Mouse (Mus musculus) lung, postnatal 0 days (tissue): Measurements from ENCODE around the gene Nol4l. TPM values are rescaled to one million over a fixed set of nuclear protein-coding genes. Genes with fewer than 3 reads are reported as not detected.

ENCODE experiments used
- ATAC-seq: fragments of 200-750 bp; cut with Nextera tagmentation; 2 replicates; pipeline ENCODE4 v1.8.0; 2017; ENCODE audit warnings: moderate library complexity
- DNase-seq: peaks from one replicate; pipeline ENCODE4 v3.0.0-alpha.2; 2016; ENCODE audit warnings: low spot score
- H3K27ac ChIP-seq: fragments of 300-500 bp; sonication (generic); 2 replicates; pipeline ENCODE4 v1.5.1; 2014; ENCODE audit warnings: antibody characterized with exemption, mild to moderate bottlenecking, low read length, mixed read lengths
- H3K27me3 ChIP-seq: fragments of 300-500 bp; sonication (generic); replicated peaks from 2 replicates; pipeline ENCODE4 v1.6.1; 2014; ENCODE audit warnings: low read length, mixed read lengths; ENCODE audit not compliant: insufficient read depth
- H3K36me3 ChIP-seq: fragments of 300-500 bp; sonication (generic); 2 replicates; pipeline ENCODE4 v1.6.1; 2014; ENCODE audit warnings: low read length, mixed read lengths; ENCODE audit not compliant: insufficient read depth
- H3K4me1 ChIP-seq: fragments of 300-500 bp; sonication (generic); 2 replicates; pipeline ENCODE4 v1.6.1; 2014; ENCODE audit warnings: antibody characterized with exemption, low read depth, low read length, mixed read lengths; ENCODE audit not compliant: insufficient read depth
- H3K4me2 ChIP-seq: fragments of 300-500 bp; sonication (generic); replicated peaks from 2 replicates; pipeline ENCODE4 v1.6.1; 2014; ENCODE audit warnings: low read depth, mild to moderate bottlenecking, low read length, moderate library complexity, mixed read lengths
- H3K4me3 ChIP-seq: fragments of 300-500 bp; sonication (generic); 2 replicates; pipeline ENCODE4 v1.5.1; 2014; ENCODE audit warnings: low read depth, low read length
- H3K9ac ChIP-seq: fragments of 300-500 bp; sonication (generic); replicated peaks from 2 replicates; pipeline ENCODE4 v1.6.1; 2014; ENCODE audit warnings: low read depth, mild to moderate bottlenecking
- H3K9me3 ChIP-seq: fragments of 300-500 bp; sonication (generic); 2 replicates; pipeline ENCODE4 v1.6.1; 2016; ENCODE audit warnings: low read length, mixed read lengths
- CTCF ChIP-seq: IDR thresholded peaks from 2 replicates; pipeline ENCODE4 v1.5.1; 2016; ENCODE audit warnings: antibody characterized with exemption, mild to moderate bottlenecking
- EP300 ChIP-seq: IDR thresholded peaks from 2 replicates; pipeline ENCODE4 v1.6.1; 2016; ENCODE audit warnings: antibody characterized with exemption, mild to moderate bottlenecking, control low read depth
- WGBS: fragments of 180-500 bp; shearing (Covaris S2); extraction: QIAGEN DNeasy Blood & Tissue Kit; methylation state at CpG from one replicate; pipeline ENCODE4 v1.1.7; 2014; 5-methylcytosine and 5-hydroxymethylcytosine counted together
- polyA plus RNA-seq: library from polyadenylated mRNA; unstranded; fragments of >200 nt; fragmentation: Nextera tagmentation; extraction: Ambion mirVana; gene quantifications from 2 replicates; pipeline ENCODE4 v1.2.1, GENCODE M21; 2015

Nol4l gene
- polyA plus RNA-seq, 1 experiment from 2014 or later = 8.3 TPM

DNA sequence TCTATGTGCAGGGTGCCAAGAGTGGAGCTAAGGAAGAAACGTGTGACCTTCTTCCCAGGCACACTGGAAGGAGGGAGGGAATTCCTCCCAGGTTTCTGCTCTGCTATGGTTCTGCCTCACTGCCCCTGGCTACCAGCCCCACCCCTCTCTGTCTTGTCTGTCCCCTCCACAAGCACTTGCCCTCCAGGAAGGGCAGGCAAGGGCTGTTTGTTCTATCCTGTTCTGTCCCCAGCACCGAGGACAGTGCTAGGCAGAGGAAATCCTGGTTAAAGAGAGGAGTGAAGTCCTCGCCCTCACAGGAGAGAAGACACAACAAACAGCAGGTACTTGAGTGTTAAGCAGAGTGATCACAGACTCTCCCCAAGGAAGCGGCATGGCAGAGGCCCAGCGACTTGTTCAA, 16.7 kb upstream of the Nol4l start:
- no peak overlapping the region for H3K27ac ChIP-seq
- no peaks in the 10 kb centered on the region for H3K4me1 ChIP-seq
- no peak overlapping the region for H3K4me3 ChIP-seq
- H3K4me2 ChIP-seq = no peak overlapping the region
- WGBS = 22% methylated on average over 5 of the region's 5 CpGs
- no peak for ATAC-seq
- H3K36me3 ChIP-seq = no peaks in the 10 kb centered on the region
- TF ChIP-seq CTCF = no peak
- TF ChIP-seq EP300 = no peak
- H3K9me3 ChIP-seq = no peaks in the 10 kb centered on the region
- DNase-seq = no peak
- no peaks in the 10 kb centered on the region for H3K27me3 ChIP-seq
- no peak overlapping the region for H3K9ac ChIP-seq

DNA sequence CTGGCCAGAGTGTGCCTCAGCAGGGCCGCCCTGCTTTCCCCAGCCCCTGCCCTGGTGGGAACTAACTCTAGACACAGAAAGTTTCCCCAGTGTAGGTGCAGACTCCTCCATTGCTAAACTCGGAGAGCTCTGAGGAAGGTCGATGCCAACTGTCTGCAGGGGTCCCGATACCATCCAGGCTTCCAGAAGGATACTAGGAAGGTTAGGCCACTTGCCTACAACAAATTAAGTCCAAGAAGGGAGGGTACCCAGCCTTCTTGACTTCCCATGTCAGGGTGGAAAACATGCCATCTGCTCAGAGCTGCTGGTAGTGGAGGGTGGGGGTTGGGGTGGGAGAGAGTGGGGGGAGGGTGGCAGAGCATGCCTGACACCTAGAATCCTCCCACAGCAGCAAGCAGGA, 15.0 kb upstream of the Nol4l start:
- TF ChIP-seq CTCF = no peak
- ATAC-seq (no peak), DNase-seq (no peak)
- no peak overlapping the region for H3K9ac ChIP-seq
- H3K4me2 ChIP-seq = no peak overlapping the region
- H3K27me3 ChIP-seq = no peaks in the 10 kb centered on the region
- no peaks in the 10 kb centered on the region for H3K9me3 ChIP-seq
- no peaks in the 10 kb centered on the region for H3K4me1 ChIP-seq
- H3K36me3 ChIP-seq = no peaks in the 10 kb centered on the region
- no peak overlapping the region for H3K4me3 ChIP-seq
- no peak overlapping the region for H3K27ac ChIP-seq
- 66% methylated on average over 4 of the region's 4 CpGs for WGBS

- Histone ChIP-seq H3K4me1 (no peaks in the 10 kb centered on the region), H3K9ac (no peak overlapping the region), H3K4me3 (no peak overlapping the region), H3K27ac (0 out of 2 replicates have a peak overlapping the region, but pooled peaks have one; percentile 32), H3K36me3 (no peaks in the 10 kb centered on the region), H3K27me3 (no peaks in the 10 kb centered on the region), H3K4me2 (no peak overlapping the region), H3K9me3 (no peaks in the 10 kb centered on the region)
- DNase-seq (peak; percentile 44), ATAC-seq (0 out of 2 replicates have a peak, but pooled peaks have one; percentile 14)
- TF ChIP-seq CTCF = no peak
- WGBS = 73% methylated on average over 8 of the region's 8 CpGs
Measured at GRCm38 (mm10) chr2:153543911-153544730, 14.3 kb upstream of the Nol4l start.

DNA sequence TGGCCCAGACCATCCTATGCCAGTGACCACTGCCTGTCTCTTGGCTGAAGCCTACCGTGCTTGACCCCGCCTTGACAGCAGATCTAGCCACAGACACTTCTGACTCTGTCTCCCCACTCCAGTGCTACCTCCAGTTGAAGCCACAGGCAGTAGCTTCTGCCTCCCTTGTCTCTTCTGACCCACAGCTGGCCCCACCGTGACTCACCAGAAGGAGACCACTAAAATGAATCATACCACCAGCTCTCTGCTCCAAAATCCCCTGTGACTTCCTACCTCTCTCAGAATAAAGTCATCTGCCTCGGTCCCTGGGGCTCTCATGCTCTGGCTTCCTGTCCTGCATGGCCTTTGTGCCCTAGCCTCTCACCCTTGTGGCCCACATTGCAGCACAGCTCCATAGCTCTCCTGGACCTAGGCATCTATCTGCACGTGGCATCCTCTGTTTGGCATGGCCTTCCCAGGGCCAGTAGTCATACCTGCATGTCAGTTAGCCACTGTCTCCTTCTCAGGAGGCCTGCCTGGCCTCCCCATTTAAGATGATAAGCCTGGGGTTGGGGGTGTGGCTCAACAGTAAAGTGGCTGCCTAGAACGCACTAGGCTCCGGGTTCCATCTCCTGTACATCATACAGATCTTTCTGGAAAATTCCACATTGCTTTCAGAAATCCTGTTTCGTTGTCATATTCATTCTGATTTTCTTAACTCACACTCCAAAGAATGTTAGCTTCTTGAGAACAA, 13.3 kb upstream of the Nol4l start:
- Histone ChIP-seq H3K4me3 (no peak overlapping the region), H3K4me2 (no peak overlapping the region), H3K36me3 (no peaks in the 10 kb centered on the region), H3K9ac (no peak overlapping the region), H3K4me1 (no peaks in the 10 kb centered on the region), H3K27ac (no peak overlapping the region), H3K27me3 (no peaks in the 10 kb centered on the region), H3K9me3 (no peaks in the 10 kb centered on the region)
- no peak for TF ChIP-seq EP300
- ATAC-seq (no peak), DNase-seq (no peak)
- WGBS = 75% methylated on average over 8 of the region's 8 CpGs

DNA sequence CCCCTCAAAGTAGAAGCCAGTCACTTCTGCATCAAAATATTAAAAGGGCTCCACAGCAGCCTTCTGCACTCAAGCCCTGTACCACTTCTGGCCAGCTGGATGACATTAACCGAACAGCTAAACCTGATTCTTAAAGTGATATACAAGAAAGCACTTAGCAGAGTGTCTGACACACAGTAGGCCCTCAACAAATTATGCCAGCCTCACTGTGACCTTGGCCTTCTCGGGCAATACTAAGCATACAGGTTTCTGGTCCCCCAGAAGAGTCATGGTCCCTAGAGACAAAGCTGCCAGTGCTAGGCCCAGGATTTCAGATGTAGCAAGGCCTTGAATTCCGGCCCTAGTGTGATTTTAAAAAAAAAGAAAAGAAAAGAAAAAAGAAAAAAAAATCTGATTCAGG, 9.1 kb upstream of the Nol4l start:
- H3K4me3 ChIP-seq = no peak overlapping the region
- no peak overlapping the region for H3K4me2 ChIP-seq
- no peaks in the 10 kb centered on the region for H3K4me1 ChIP-seq
- TF ChIP-seq EP300 = no peak
- TF ChIP-seq CTCF = no peak
- H3K27me3 ChIP-seq = no peaks in the 10 kb centered on the region
- no peak overlapping the region for H3K27ac ChIP-seq
- DNase-seq (no peak), ATAC-seq (no peak)
- WGBS = 84% methylated on average over 3 of the region's 3 CpGs
- no peaks in the 10 kb centered on the region for H3K36me3 ChIP-seq
- no peak overlapping the region for H3K9ac ChIP-seq
- no peaks in the 10 kb centered on the region for H3K9me3 ChIP-seq

DNA sequence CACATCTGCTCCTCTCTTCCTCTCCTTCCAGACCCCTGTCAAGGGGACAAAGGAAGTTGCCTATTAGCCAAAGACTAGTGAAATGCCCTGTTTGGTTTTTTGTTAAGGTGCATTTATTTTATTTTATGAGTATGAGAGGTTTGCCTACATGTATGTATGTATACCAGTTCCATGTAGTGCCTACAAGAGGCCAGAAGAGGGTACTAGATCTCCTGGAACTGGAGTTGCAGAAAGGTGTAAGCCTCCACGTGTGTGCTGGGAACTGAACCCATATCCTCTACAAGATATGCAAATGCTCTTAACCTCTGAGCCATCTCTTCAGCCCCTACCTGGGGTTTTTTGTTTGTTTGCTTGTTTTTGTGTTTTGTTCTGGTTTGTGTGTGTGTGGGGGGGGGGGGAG, 4.2 kb upstream of the Nol4l start:
- H3K9ac ChIP-seq = no peak overlapping the region
- H3K4me1 ChIP-seq = no peaks in the 10 kb centered on the region
- H3K4me3 ChIP-seq = no peak overlapping the region
- H3K9me3 ChIP-seq = no peaks in the 10 kb centered on the region
- H3K27ac ChIP-seq = no peak overlapping the region
- no peak for DNase-seq
- ATAC-seq = no peak
- TF ChIP-seq EP300 = no peak
- TF ChIP-seq CTCF = 0 out of 2 replicates have a peak, but pooled peaks have one; percentile 8
- WGBS = 65% methylated on average over 1 of the region's 1 CpGs
- no peaks in the 10 kb centered on the region for H3K36me3 ChIP-seq
- H3K4me2 ChIP-seq = no peak overlapping the region
- H3K27me3 ChIP-seq = peaks cover 10% of the 10 kb centered on the region; the same call in 1 of the 2 replicates
